Mouse (Mus musculus): ENCODE results near the gene Tmco4. TPM values are rescaled to one million over a fixed set of nuclear protein-coding genes. Genes with fewer than 3 reads are reported as not detected.

Gene Tmco4
- total RNA-seq (2023) = 10 to 100 TPM; 11.5 to 13.3 TPM

DNA sequence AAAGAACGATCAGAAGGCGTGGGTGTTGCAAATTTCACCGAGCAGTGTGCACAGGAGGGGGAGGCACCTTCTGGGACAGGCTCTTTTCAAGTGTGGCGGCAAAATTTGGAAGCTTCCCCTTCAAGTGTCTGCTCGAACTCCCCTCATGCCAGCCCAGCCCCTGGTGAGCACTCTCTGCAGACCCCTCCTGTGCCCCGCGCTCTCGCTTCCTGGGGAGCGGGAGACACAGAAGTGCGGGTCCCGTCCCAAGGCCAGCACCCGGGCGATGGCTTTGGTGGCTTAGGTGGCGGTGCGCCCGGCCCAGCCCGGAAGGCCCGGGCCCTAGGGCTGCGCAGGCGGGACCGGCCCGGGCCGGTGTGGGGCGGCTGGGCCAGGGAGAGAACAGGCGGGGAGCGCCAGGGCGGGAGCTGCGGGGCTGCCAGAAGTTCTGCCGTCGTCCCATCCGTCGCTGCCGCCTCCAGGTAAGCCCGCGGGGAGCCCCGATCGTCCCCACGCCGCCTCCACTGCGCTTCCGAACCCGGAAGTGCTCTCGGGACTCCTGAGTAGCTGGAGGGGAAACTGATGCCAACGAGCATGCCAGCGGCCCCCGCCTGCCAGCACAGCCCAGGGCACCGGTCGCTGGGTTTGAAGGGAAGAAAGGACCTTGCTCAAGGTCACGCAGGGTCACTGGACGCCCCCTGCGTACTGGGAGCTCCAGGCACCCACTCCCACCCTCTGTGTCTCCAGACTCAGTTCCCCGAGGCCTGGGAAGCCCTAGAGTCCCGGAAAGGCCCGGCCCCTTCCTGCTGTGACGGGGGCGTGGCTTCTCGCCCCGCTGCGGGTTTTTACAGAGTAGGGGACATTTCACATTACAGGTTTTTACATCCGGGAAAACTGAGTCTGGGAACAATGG lies at the start of gene Tmco4:
Gene Tmco4 (plus strand): TSS at position 62 of the 892 bp plus-strand sequence.

DNA sequence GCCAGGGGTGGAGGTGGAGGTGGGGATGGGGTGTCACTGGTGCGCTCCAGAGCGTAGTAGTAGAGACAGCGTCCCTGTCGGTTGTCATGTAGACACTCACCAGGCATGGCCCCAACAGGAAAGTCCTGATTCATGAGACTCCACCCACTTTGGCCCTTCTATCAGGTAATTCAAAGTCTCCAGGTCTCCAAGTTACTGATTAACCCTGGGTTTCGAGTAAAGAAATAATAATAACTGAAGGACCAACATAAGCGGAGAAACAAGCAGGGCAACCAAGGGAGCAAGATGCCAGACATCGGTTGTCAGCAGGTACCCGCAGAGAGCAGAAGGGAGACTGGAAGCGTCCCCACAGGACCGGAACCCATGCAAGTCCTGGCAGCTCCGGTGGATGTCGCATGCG lies 5.8 kb upstream of the Tmco4 start, which contains the start of gene Rnf186:
Gene Rnf186 (plus strand): TSS at position 247 of the 400 bp plus-strand sequence.

DNA sequence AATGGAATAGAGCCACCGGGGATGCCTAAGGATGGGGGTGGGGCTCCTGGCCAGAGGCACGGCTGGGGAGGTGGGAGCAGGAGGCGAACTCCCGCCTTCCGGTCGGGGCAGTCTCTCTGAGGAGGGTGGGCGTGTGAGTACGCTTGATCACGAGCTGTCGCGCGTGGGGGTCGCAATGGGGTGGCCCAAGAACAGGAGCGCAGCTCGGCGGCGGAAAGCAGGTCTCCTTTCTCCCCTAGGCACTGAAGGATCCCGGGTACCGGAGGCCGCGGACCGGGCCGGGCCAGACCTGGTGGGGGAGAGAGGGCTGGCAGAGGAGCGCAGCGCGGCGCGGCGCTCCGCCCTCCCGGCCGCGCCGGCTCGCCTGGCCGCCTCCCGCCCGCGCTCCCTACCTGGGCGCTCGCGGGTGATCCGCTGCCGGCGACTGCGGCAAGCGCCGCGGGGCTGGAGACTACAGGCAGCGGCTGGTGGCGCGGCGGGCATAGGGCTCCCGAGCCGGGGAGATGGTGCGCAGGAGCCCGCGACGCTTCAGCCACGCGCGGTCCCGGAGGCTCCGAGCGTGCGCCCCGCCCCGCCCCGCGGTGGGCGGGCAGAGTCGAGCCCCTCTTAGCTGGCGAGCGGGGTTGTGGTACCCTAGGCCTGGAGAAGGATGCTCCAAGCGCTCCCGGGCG lies 102.5 kb downstream of the Tmco4 start, which contains the start of gene Htr6:
Gene Htr6 (minus strand): TSS at position 530 of the 671 bp plus-strand sequence.

DNA sequence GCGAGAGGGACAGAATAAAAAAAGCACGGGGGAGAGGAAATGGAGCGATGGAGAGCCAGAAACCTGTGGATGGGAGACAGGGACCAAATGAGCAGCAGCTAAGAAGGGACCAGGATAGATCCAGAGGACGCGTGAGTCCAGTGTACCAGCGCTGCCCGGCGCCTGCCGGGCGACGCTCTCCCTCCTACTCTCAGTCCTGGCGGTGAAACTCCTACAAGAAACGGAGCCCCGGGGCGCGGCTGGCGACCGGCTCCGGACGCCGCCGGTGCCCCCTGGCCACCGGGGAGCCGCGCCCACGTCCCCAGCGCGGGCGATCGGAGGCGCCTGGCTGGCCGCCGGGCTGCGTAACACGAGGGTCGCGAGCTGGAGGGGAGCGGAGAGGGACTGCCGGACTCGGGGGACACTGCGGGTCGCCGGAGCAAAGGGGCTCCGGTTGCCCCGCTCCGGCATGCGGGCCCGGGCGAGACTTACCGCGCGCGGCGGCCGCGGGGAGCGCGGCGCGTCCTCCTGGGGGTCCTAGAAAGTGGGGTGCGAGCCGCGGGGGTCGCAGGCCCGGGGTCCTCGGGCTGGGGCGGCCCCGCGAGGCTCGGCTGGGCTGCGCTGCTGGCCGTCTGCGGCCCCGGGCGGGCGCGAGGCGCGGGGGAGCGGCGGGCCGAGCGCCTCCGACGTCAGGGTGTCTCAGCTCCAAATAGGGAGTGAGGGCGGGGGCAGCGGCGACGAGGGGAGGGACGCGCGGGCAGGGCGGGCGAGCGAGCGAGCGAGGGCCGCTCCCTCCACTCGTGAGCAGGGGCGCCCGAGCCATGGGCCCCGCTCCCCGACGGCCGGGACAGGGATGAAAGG lies 119.9 kb downstream of the Tmco4 start, which contains the start of gene Nbl1:
Gene Nbl1 (minus strand): TSS at position 638 of the 840 bp plus-strand sequence.

Other genes with a start within 250 kb of the Tmco4 start
- not detected for gene Pla2g2c, start 248.1 kb upstream of the Tmco4 start, total RNA-seq (2023)
- not detected for gene Ubxn10, start 235.7 kb upstream of the Tmco4 start, total RNA-seq (2023)
- not detected for gene Pla2g2f, start 215.3 kb upstream of the Tmco4 start, total RNA-seq (2023)
- not detected for gene Pla2g2d, start 197.2 kb upstream of the Tmco4 start, total RNA-seq (2023)
- 1 to 10 TPM in 1 of 2 experiments, not detected in 1; 1.6 TPM for gene Pla2g5, start 109.4 kb upstream of the Tmco4 start, total RNA-seq (2023)
- not detected for gene Gm13030, start 98.9 kb upstream of the Tmco4 start, total RNA-seq (2023)
- not detected for gene Pla2g2e, start 94.9 kb upstream of the Tmco4 start, total RNA-seq (2023)
- 10 to 100 TPM; 22.1 to 23.8 TPM for gene Otud3, start 58.9 kb upstream of the Tmco4 start, total RNA-seq (2023)
- not detected for gene Rnf186, start 5.8 kb upstream of the Tmco4 start, total RNA-seq (2023)
- not detected for gene Htr6, start 102.7 kb downstream of the Tmco4 start, total RNA-seq (2023)
- under 1 TPM in 1 of 2 experiments, not detected in 1; 0.31 TPM for gene Nbl1, start 120.1 kb downstream of the Tmco4 start, total RNA-seq (2023)
- 100 to 1,000 TPM in 1 of 2 experiments, 10 to 100 TPM in 1; 99.5 to 120 TPM for gene Minos1, start 158.2 kb downstream of the Tmco4 start, total RNA-seq (2023)
- gene Capzb, start 220.0 kb downstream of the Tmco4 start, total RNA-seq (2023) = 100 to 1,000 TPM; 540 to 564 TPM